Mouse (Mus musculus) naive thymus-derived CD4-positive, alpha-beta T cell, adult 2 months (primary cell): ENCODE results near the gene Lmln.
"Not testable (repeated sequence)": the region's sequence is repeated elsewhere in the genome, so short reads cannot be mapped to it uniquely, and the experiment has no call there.

ENCODE experiments used
- DNase-seq: peaks from one replicate; pipeline ENCODE4 v3.0.0-alpha.2; 2011; ENCODE audit warnings: low read depth

Lmln gene

DNA sequence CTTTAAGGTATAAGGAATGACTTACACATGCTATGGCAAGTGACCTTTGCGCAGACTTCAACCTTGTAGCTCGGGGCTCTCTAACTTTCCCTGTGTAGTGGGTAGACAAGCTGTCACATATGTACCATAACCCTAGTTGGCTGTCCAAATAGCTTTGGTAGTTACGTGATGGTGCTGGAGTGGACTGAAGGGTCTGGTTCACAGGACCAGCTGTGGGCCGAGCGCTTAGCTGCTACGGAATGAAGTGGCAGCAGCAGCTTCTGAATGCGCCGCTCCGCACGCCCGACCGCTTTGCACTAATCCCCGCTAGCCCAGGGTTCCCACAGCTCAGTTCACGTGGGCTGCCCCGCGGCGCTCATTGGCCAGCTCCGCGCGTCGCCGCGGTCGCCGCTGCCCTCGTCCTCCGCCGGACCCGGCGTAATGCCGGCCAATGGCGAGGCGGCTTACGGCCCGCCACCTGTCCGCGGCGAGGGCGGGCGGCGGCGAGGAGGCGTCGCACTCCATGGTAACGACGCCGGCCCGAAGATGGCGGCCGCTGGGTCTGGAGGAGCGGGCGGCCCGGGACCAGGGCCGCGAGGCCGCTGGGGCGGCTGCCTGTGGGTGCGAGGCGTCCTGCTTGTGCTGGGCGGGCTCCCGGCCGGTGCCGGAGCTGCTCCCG is at the start of gene Lmln:
TSS of gene Lmln (plus strand) at position 498 of the 658 bp plus-strand sequence.
- peak; percentile 77 for DNase-seq

DNA sequence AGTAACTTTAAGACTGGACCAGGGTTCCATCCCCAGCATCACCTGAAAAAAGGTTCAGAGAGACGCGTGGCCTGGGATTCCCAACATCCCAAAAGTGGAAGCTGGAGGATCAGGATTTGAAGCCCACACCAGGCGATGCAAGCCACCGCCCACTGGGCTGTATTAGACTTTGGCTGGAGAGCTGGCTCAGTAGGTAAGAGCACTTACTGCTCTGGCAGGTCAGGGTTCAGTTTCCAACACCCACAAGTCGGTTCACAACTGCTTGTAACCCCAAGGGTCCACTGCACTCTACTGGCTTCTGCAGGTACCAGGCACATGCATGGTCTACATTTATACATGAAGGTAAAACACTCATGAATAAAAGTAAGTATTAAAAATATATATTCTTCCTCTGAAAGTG is 48.5 kb upstream of the Lmln start:
- no peak for DNase-seq

DNA sequence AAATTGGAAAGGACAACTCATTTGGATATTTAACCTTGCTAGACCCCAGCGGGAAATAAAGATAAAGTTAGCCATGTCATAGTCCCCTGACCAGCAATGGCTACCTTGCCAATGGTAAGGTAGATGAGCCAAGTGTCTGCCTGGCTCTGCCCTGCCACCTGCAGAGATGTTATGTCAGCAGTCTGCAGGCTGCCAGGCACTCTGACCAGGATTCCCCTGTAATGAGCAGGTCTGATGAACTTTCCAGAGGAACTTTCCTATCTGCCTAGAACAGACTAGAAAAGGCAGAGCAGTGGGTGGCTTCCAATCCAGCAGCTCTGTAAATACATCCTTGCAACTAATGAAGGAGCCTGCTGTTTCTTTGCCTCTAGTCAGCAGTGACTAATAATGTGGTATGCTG is 47.4 kb upstream of the Lmln start:
- DNase-seq, result no peak

DNA sequence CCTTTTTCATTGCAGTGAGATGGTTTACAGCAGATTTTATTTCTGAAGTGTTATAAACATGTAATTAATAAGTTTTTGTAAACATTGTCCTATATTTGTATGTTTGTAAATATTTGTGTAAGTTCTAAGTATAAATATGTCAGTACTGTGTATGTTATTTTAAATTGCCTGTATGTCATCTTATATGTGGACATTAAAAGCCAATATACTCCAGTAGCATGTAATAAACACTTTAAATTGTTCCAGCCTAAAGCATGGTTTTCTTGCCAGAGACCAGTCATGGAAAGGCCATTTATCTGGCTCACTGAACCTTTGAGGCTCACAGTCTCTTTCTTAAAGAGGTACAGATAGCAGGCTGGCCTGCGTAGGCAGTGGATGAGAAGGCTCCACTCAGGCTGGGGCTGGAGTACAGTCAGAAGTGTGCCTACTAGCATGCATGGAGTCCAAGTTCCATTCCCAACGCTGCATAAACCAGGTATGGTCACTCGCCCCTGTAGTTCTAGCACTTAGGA is 46.9 kb upstream of the Lmln start:
- no peak for DNase-seq

DNA sequence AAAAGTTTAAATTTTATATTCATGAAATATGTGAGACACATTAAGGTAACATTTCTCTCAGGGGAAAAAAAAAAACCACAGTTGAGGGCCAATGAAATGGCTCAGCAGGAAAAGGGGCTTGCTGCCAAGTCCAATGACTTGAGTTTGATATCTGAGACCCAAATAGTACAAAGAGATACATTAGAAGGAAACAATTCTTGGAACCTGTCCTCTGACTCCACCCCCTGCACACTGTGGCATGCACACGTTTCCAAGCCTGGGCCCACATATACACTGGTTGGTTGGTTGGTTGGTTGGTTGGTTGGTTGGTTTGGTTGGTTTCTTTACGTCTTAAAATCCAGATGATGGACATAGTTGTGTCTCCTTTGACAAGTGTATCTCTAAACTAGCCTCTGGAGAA is 46.3 kb upstream of the Lmln start:
- DNase-seq, result no peak

DNA sequence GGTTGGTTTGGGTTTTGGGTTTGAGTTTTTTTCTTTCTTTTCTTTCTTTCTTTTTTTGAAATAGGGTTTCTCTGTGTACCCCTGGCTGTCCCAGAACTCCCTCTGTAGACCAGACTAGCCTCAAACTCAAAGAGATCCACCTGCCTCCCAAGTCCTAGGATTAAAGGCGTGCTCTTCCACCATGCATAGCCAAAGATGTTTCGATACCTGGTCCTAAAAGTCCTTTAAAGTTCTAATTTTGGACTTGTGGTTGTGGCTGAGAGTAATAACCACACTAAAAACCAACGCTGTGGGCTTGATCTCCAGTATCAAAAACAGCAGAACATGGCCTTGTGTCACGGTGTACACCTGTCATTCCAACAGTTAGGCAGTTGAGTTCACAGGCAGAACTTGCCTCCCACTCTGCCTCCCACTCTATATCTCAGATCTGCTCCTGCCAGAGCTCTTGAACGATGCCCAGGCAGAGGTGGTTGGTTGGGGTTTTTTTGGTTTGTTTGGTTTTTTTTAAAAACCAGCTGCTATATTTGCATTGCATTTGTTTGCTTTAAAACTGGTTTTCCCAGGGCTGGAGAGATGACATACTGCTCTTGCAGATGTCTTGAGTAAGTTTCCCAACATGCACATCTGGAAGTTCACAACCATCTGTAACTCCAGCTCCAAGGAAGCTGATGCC is 44.5 kb upstream of the Lmln start:
- no peak for DNase-seq

DNA sequence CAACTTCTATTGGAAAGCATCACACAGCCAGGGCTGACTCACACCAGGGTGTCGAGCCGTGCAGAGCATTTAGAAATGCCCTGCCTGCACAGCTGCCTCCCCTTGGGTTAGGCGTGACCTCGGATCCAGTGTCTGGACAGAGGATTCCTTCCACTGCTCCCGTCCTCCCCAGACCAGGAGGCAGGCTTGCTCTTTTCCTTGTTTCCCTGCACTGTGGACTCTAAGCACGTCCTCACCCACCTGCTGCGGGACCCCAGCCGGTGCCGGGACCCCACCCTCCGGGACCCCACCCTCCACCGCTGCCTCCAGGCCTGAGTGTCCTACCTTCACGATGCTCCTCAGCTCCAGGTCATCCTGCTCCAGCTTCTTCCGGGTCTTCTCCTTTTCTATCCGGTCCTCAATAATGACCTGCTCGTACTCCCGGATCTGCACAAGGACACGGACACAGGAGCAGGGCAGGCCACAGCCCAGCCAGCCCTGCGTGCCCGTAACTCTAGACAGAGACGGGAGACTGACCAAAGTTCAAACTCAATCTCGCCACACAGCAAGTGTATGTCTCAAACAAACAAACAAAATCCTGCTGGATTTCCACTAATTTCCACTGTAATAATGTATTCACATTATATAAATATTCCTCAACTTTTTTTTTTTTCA is 43.1 kb upstream of the Lmln start:
- DNase-seq, result no peak

DNA sequence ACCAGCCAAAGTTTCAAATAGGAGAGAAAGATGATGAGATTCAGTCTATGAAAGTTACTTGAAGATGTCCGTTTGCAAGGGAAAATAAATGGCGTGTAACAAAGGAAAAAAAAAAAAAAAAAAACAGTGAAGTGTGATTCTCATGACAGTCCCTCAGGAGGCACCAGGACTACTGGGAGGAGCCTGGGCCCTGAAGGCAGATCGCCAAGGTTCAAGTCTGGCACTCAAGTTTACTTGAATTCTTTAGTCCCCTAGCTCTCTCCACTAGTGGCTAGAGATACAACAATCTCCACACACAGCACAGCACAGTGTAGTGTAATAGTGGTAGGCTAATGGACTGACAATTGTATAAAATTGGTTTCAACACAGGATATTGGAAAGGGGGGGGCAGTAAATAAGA is 40.9 kb upstream of the Lmln start:
- no peak for DNase-seq

DNA sequence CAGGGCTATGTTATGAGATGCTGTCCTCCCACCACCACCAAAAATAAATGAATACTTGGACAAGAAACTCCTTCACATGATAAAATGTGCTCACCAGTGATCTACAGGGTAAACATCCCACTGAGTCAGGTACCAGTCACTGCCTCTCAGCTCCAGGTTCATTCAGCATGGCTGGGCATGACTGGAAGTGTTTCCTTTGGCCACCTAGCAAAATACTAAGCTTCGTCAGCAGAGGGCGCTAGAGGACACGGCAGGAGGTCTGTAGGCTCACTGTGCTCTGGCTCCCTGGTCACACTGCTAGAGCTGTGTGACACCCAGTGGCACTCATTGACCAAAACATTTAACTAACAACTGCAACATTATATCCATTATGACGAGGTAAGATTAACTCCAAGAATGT is 38.6 kb upstream of the Lmln start:
- peak; percentile 89 for DNase-seq

DNA sequence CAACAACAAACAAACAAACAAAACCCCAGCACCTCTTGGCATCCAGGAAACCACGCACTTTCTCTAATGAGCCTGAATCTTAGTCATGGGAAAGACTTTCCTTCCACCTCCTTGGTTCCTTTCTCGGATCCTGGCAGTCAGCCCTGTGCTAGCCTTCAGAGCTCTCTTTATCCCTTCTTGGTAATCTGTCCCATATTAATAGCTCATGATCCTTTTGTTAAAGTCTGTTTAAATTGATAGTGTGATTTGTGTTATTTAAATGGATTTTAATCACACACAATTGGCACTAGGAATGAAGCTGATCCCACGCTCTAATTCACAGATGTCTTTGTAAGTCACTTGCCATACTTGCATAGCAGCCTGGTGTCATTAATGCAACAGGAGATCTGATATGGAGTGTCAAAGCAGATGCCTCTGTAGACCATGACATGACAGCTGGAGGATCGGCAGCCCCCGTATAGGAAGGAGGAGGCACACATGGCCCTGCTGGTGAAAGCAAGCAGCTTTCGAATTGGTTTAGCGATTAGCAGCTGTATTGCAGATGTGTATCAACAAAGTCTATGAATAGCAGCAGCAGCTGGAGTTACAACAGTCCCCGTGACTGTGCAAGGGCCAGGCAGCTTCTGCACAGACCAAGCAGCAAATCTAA is 37.7 kb upstream of the Lmln start:
- peak; percentile 18 for DNase-seq

DNA sequence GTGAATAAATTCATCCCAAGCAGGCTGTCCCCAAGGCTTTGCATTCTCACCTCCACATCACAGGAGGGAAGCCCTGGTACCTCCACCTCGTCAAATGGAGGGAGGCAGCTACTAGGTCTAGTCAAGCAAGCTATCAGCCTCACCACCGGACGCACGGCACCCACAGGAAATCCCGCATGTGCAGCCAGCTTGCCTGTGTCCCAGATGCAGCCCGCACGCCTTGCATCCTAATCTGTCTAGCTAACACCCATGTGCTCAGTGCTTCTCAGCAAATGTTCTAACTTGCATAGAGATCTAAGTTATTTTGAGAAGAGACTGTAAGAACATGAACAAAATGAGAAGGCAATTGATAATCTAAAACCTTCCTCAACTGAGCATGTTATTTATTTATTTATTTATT is 36.0 kb upstream of the Lmln start:
- peak; percentile 19 for DNase-seq

DNA sequence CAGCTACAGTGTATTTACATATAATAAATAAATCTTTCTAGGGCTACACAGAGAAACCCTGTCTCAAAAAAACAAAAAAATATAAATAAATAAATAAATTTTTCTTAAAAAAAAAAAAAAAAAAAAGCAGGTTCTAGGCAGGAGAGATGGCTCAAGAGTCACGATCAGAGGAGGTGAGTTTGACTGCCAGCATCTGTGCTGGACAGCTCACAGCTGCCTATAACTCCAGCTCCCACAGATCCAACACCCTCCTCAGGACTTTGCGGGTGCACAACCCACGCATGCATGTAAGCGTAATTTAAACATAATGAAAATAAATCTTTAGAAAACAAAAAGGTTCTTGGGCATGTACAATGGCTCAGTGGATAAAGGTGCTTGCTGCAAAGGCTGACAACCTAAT is 26.3 kb upstream of the Lmln start:
- DNase-seq, result no peak

DNA sequence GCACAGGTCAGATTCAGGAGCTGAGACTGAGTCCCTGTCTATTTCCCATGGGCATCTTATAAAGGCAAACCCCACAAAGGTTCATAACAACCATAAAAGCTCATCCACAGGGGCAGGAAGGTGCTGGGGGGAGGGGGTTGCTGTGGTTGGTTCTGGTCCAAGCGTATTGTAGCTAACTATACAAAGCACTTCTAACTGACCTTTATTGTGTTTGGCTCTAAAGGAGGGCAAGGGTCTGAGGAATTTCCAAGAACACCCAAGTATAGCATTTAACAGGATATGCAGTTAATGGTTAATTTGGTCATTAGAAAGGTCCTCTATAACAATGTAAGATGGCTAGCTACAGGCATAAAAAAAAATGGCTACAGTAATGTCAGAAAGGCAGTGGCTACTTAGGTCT is 19.6 kb upstream of the Lmln start:
- DNase-seq, result no peak

DNA sequence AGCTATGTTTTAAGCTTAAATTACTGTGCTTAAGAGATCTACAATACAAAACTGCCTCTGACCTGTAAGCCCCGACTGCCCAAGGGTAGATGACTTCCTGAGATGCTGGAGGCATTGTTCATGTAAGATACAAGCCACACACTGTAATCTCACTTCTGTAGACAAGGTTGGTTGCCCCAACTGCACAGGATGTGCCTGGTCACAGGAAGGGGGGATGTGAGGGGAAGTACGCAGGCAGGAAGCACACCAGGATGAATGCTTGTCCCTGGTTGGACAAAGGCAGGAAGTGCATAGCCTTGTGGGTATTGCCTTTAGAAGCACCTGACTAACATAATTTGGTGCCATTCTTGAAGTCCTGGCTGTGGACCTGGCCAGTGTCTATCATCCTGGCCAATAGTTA is 19.1 kb upstream of the Lmln start:
- DNase-seq, result peak; percentile 30

DNA sequence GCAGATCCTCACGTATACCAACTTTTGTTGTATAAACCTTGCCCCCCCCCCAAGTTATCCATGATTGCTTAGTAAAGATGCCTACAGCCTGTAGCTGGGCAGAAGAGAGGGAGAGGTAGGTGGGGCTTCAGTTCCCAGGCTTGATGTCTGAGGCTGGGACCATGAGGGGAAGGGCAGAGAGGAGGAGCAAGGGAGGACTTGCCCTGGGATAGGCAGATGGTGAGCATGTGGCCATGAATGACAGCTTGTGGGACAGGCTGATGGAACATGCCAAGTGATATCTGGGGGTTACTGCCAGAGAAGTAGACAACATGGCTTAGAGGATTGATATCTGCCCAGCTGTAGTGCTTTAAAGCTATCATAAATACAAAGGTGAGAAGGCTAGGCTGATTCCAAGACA is 14.3 kb upstream of the Lmln start:
- DNase-seq, result no peak

DNA sequence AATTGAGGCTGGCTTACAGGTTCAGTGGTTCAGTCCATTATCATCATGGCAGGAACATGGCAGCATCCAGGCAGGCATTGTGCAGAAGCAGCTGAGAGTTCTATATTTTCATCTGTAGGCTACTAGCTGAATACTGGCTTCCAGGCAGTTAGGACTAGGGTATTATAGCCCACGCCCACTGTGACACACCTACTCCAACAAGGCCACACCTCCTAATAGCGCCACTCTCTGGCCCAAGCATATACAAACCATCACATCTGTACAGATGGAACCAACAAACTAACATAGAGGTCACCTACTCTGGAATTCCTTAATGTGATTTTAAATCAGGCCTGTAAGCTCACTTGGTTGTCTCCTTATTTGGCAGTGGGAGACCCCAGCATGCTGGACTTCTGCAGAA is 13.6 kb upstream of the Lmln start:
- no peak for DNase-seq

DNA sequence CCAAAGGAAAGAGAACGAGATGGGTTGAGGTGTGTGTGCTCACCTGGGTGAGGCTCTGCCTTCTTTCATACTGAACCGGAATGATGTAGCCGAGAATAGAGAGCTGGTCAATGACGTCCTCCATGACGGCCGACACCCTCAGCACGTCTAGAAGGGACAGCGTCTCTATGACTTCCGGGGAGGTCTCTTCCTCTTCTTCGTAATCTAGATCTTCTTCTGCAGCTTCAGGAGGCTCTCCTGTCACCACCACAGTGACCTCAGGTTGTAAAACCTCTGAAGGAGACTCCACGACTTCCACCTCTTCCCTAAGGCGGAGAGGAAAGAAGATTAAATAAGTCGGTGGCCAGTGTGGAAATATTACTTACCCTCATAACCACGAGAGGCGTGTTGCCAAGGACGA is 12.5 kb upstream of the Lmln start:
- DNase-seq, result no peak

DNA sequence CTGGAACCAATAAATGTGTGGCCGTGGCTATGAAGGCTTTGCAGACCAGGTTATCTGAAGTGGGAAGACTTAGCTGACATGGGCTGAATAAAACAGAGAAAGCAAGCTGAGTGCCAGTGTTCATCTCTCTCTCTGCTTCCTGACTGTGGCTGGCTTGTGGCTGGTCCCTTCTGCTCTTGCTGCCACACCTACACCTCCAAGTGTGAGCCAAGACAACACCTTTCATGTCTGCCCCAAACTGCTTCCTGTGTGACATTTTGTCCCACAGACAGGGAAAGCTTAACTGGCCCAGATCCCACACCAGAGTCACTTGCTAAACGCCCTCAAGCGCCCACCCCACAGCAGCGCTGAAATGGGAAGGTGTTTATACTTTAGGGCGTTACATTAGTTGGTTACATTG is 9.2 kb upstream of the Lmln start:
- peak; percentile 39 for DNase-seq

DNA sequence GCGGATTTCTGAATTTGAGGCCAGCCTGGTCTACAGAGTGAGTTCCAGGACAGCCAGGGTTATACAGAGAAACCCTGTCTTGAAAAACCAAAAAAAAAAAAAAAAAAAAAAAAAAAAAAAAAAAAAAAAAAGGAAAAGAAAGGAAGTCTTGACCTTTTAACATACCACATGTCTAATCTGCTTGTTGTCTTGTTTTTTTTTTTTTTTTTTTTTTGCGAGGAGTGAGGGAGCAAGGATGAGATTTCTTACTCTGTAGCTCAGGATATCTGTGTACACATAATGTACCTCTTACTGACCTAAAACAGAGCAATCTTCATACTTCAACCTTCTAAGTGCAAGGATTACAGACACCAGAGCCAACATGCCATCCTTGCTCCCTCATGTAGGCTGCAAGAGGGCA is 7.4 kb upstream of the Lmln start:
- not testable (repeated sequence) for DNase-seq

DNA sequence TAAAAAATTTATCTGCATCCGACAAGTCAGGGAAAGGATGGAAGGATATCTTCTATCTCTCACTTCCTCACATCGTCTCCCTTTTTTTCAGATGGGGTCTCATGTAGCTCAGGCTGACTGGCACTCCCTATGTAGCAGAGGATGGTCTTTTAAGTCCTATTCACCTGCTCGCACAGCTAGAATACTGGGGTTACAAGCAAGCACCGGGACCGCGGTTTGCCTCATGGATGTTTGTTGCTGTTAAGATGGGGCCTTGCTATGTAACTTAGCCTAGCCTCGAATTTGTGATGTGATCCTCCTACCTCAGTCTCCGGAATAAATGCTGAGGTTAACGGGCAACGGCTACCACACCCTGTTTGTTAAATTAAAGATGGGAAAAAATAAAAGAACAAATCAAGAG is 6.7 kb upstream of the Lmln start:
- no peak for DNase-seq

DNA sequence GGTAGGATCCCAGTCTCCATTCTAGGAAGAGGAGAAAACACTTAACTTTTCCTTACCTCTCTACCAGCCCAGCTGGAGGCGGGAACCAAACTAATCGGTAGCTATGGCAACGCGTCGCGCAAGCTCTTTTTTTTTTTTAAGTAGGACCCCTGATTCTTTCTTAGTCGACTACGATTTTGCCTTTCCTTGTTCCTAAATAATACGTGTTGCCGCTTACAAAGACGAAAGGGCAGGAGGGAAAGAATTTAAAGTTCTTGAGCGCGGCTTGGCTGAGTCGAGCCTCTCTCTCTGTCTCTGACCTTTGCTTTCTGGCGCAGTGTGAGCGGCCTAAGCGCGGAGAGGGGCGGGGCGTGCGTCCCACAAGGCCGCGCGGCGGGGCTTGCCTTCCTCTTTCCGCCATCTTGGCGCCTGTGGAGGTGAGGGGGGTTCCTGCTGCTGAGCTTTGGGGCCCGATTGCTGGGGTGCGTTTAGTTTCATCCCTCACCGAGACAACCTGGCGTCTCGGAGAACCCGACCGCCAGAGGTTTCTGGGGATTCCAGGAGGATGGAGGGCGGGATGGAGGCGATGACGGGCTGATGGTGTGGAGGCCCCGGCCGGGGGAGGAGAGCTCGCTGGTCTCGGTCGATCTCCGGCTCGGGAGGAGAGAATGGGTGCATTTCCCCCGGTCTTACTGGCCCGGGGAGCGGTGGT is 6.1 kb upstream of the Lmln start, which contains the start of the genes Iqcg and Rpl35a:
TSS of gene Iqcg (minus strand) at position 124 of the 691 bp plus-strand sequence.
TSS of gene Rpl35a (plus strand) at position 359 of the 691 bp plus-strand sequence.
- DNase-seq, result peak; percentile 96

DNA sequence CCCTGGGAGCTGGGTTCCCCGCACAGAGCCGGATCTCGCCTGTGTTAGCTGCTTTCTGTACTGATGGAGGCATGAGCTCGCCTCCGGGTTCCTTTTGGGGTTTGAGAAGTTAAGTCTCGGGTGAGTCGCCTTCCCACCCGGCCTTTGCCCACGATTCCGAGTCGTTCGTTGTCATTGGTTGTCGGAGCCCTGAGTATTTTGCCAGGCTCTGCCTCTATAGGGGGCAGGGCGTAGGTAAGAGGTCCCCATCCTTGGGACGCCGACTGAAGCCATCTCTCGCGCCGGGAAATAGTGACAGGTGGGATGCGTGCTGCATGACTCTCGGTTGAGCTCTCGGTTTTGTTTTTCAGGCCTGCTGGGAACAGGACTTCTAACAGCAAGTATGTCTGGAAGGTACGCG is 5.5 kb upstream of the Lmln start:
- no peak for DNase-seq
